Mouse (Mus musculus) B cell, adult 2 months (primary cell): ENCODE measurements around the gene Glmn.

Experiments used
- DNase-seq, 2 experiments: peaks; one replicate each; pipeline ENCODE4 v3.0.0; 2022

Gene Glmn

DNA sequence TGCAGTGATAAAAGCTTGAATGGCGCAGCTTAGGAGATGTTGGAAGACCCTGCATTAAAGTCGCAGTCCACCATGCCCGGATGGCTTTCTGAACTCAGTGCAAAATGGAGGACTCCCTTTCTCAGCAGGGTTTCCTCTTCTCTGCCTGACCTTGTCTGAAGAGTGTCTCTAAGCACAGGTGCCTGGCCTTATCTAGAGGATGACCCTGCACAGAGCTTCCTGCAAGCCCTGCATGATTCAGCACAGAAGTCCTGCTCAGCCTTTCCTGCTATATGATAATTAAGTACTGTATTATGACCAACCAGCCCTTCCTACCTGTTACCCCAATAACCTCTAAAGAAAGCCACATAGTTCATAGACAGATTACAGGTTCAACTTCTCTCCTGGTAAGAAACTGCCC is 82.2 kb downstream of the Glmn start:
- DNase-seq = no peak

DNA sequence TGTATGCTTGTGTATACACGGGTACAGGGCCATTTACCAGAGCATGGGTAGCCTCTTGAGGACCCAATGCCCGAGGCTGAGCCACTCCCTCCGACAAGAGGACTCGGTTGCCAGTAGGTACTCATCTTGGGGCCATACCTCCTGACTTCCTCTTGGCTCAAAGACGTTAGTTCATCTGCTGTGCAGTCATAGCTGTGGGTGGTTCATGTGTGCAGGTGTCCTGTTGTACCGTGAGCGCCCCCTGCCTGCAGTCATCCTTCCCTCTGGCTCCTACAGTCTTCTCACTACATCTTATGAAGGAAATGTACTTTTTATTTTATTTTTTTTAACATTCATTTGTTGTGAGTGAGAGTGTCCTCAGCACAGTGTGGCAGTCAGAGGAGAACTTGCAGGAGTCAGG is 84.1 kb downstream of the Glmn start:
- peak; percentile 68 to 72 for DNase-seq

- no peak for DNase-seq
These were observed 86.4 kb downstream of the Glmn start for GRCm38 (mm10) chr5:107511326-107511725.

DNA sequence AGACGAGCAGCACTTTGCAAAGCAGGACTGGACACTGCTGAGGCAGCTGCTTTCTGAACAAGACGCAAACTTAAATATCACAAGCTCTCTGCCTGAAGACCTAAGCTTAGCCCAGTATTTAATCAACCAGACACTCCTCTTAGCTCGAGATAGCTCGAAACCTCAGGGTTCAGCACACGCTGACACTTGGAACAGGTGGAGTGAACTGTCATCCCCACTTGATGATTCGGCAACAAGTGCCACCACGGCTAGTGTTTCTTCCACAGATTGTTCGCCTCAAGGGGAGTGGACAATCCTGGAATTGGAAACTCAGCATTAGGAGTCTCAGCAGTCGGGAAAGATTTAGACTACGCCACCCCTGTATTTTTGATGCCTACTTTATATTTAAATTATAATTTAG is 87.2 kb downstream of the Glmn start:
- DNase-seq = no peak

DNA sequence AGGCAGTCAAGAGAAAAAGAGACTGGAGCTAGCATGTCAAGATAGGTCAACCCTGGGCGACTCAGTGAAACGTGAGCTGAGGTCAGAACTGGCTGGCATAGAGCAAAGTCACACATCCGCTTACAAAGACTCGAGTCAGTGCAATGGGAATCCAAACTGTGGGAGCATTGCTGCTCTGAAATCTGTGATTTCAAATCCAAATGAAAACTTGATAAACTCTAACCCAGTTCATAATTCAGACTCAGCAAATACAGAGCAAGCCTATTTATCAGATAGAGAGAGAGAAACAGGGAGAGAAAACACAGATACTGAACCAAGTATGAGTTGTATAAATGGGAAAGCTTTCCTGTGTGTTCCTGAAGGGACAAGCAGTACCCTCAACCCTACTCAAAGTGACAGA is 90.4 kb downstream of the Glmn start, which contains the start of gene Gm42669:
TSS of gene Gm42669 (plus strand) at position 301 of the 400 bp plus-strand sequence.
- DNase-seq = no peak

DNA sequence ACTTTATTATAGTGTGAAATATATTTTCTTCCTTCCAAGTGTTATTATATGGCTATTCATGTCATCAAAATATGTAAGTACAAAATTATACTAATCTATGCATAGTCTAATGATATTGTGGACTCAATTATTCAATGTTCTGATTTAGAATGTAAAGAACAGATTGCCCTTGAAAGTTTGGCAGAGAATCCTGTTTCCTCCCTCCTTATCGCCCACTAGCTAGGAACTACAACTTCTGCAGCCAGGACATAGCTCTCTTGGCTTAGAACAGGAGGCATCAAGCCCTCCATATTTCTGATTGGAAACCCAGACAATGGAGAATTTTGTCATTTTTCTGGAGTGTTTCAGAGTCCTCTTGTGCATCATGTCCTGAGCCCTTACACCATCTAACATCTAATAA is 96.9 kb downstream of the Glmn start:
- DNase-seq = no peak

- DNase-seq = no peak
These were observed 97.7 kb downstream of the Glmn start for GRCm38 (mm10) chr5:107499891-107500535.
